Mouse (Mus musculus): Measurements from ENCODE around the gene Tmem88.

The Tmem88 gene

DNA sequence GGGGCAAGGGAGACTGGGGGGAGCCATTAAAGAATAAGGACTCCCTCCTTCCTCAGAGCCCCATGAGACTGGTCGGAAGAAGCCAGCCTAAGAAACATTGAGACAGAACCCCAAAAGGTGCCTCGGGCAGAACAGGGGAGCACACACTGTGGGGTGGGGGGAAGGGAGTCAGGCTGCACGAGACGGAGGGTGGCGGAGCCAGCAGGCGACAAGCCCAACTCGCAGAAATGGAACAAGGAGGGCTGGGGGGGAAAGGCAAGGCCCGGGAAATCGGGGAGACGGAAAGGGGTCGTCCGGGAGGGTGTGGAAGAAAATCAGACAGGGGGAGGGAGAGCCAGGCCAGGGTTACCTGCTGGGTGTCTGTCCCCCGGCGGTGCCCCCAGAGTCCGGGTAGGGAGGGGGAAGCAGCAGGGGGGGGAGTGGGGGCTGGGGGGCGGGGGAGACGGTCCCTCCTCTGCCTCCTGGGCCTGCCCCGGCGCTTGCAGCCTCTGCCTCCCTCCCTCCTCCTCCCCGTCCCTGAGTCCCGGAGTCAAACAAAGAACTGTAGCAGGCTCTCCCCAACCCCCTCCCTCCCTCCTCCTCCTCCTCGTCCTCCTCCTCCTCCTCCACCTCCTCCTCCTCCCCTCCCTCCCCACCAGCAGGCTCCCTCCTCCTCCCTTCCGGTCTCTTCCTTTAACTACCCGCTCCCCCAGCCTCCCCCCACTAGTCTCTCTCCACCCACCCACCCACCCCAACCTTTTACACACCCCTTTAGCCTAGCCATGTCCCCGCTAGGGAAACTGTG, 17.8 kb upstream of the Tmem88 start:
- no peak for DNase-seq

DNA sequence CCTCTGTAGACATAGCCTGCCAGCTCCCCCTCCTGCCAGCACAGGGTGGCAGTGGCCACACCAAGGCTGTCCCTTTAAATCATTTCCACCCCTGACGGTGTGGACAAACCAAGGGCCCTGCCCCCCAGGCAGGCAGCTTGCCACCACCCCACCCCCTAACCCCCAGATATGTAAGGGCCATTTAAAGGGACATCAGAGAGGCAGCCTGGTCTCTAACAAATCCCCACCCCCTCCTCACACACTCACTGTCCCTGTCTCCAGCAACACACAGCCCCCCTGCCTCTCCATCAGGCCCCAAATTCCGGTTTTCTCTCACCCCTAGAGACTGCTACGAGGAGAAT, 17.3 kb upstream of the Tmem88 start:
- no peak for DNase-seq

GRCm38 (mm10) chr11:69414421-69415326, 16.6 kb upstream of the Tmem88 start:
- no peak for DNase-seq

GRCm38 (mm10) chr11:69413221-69414181, 15.5 kb upstream of the Tmem88 start, which contains the start of gene Kdm6b:
Gene Kdm6b (minus strand): TSS chr11:69413675.
- no peak for DNase-seq

- DNase-seq = no peak
Measured at GRCm38 (mm10) chr11:69412548-69412947, 14.5 kb upstream of the Tmem88 start.

DNA sequence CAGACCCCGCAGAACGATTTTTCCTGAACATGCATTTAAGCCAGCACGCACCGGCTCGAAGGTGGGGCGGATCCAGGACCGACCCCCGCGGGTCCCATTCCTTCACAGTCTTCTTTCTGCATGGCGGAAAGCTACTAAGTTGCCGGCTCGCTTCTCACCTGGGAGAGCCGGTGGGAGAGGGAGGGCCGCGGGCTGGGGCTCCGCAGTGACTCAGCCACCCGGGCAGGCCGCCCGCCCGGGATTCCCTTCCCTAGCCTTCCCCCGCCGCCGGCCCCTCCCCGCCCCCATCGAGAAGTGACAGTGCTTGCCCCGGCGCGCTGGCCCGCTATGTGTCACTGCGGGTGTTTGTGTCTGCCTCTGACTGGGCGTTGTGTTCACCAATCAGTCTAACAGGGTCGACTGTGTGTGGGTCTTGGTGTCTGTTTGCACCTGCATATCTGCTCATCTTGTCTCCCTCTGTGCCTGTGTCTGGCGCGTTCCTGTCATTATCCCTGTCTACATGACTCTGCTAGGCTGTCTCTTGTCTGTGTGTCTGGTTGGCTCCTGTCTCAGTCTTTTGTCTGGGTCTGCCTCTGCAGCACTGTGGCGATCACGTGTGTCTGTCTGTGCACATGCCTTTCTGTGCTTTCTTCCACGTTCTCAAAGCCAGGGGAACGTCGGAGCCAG, 13.6 kb upstream of the Tmem88 start:
- DNase-seq = no peak

GRCm38 (mm10) chr11:69411073-69411535, 13.1 kb upstream of the Tmem88 start:
- peak; percentile 94 for DNase-seq

DNA sequence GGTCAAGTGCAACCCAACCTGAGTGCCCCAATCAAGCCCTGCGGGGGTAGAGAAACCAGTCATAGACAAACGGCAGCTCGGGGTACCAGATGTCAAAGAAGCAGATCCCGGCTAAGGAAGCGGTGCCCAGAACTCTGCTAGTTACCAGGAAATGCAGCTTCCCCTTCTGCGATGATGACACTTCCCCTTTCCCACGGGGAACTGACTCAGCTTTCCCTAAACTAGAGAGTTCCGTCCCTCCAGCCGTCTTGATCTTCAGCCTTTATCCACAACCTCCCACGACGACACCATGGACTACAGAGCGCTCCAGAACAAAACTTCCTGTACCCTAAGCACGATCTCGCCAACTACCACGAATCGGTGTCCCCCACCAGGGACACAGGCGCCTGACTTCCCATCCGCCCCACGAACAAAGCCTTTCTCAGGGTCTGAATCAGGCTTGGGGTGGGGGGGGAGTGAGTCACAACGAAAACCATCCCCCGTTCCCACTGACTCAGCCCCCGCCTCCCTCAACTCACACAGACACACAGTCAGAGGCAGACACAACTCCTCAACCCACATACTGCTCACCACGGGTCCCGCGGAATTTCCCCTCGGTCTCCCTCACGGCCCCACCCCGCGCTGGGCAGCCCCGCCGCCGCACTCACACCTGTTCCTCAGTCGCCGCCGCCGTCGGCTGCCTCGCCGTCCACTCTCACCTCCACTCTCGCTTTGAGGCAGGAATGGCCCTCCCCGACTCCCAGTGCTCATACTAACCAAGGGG, 12.5 kb upstream of the Tmem88 start:
- DNase-seq = peak; percentile 73

DNA sequence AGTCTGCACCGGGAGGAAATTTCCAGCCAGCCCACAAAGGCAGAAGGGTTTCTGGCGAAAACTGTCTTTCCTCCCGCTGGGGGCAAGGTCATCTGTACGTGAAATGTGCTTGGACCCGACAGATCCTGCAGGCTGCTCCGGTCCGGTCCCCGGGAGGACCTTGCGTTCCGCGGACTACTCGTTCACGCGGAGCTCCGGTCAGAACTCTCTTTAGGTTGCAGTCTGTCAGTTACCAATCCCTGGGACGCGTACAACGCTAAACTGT, 11.9 kb upstream of the Tmem88 start:
- no peak for DNase-seq

DNA sequence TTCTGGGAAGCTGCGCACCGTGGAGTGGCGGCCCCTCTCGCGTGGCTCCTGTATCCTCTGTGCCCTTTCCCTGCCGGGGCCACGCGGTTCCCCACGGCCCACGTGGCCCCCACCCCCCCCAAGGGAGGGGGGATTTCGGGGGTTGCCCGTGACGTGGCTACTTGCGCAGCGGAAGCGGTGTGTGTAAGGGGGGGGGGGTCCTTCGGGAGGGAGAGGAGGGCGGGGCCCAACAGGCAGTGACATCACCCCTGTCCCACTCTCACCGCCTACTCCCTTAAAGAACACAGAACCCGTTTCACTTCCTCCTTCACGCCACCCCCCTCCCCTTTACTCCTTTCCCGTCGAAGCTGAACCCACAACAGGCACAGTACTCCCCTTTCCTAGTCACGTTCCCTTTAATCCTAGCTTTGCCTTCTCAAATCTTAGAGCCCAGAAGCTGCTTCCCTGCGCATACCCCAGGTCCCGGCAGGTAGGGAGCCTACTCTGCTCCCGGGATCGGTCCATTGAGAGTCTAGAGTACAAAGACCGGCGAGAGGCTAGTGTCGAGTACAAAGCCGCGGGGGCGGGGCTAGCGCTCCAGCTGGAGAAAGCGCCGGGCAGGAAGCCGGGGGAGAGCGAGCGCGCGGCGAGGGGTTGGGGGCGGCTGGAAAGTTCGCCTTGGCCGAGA, 11.5 kb upstream of the Tmem88 start:
- DNase-seq = peak; percentile 90

DNA sequence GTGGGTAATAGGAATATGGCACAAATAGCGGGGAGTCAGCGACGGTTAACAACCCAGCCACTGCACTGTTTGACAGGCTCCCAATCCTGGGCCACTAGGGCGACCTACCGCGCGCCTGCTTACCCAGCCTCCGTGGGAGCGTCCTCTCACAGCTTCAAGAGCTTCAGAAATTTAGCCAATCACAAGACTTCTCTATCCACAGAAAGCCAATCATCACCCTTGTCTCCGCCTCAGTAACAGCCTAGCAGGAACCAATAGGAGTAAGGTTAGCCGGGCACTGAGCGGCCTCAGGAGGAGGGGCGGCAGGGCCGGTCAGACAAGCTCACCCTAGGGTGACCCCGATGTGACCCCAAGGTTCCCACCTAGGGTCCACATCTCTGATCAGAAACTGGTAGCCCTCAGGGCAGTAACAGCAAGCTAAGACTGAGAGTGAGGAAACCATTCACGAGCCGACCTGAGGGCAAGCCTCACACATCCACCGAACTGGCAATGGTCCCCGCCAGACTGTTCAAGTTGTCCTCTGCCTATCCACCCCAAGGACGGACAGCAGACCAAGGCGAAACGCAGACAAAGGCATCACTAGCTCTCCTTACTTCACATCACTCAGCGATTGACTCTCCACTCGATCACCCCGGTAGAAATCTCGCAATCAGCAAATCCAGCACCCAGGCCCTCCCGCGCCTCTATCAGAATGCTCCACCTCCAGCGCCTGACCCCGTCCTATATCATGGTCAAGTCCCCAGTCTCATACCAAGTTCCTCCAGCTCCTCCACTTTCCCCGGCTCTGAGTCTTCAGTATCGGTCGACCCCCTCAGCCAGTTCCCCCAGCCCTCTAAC, 10.7 kb upstream of the Tmem88 start:
- DNase-seq = peak; percentile 91

DNA sequence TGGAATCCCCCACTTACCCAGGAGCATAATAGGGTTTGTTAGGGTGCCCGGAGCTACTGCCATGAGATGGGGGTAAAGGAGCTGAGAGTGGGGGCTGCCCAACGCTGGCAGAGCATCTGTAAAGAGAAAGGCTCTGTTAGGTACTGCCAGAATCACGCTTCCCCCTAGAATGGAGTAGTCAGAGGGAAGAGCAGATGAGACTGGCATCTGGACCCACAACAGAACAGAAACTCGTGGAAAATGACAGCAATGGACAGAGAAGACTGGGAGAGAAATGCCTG, 9.6 kb upstream of the Tmem88 start:
- DNase-seq = no peak

GRCm38 (mm10) chr11:69406867-69407723, 9.1 kb upstream of the Tmem88 start:
- DNase-seq = no peak

- DNase-seq = no peak
Measured at GRCm38 (mm10) chr11:69406282-69406681, 8.2 kb upstream of the Tmem88 start.

GRCm38 (mm10) chr11:69405397-69406200, 7.6 kb upstream of the Tmem88 start:
- no peak for DNase-seq

GRCm38 (mm10) chr11:69404595-69405396, 6.8 kb upstream of the Tmem88 start:
- no peak for DNase-seq

All from right cerebral cortex, adult 18-20 months (tissue).